Mouse (Mus musculus): ENCODE data around the gene Mphosph9. TPM values are rescaled to one million over a fixed set of nuclear protein-coding genes. Genes with fewer than 3 reads are reported as not detected.

Gene Mphosph9
- total and polyA plus RNA-seq, 3 experiments = 5.6 to 9.8 (median 8.0) TPM

GRCm38 (mm10) chr5:124204127-124204794 is 123.5 kb downstream of the Mphosph9 start:
- H3K27me3 ChIP-seq (replicated peaks) = no peaks in the 10 kb centered on the region
- H3K4me2 ChIP-seq (ENCODE audit: insufficient read depth, low read depth, poor library complexity, severe bottlenecking) = no peak overlapping the region
- H3K79me2 ChIP-seq (replicated peaks; ENCODE audit: control insufficient read depth, extremely low read depth, insufficient read depth, poor library complexity, severe bottlenecking) = no peaks in the 10 kb centered on the region
- dilution Hi-C loops (cut with MboI; ENCODE audit: extremely low pct_ligation_motif_present, extremely low pct_unique_long_range_greater_than_20kb, low sequenced_read_pairs) = no loop called here
- H3K4me1 ChIP-seq (ENCODE audit: control insufficient read depth in 1 of 2, insufficient read depth in 2 of 2) = peaks cover 2 to 11% of the 10 kb centered on the region in 2 experiments; a peak in 2 of 4 replicates
- H3K9me3 ChIP-seq (replicated peaks; ENCODE audit: low read length) = no peaks in the 10 kb centered on the region
- peaks cover 0 to 30% of the 10 kb centered on the region in 2 experiments for H3K36me3 ChIP-seq (replicated peaks in 1 of 2; ENCODE audit: control insufficient read depth in 1 of 2, insufficient read depth in 1 of 2, low read length in 1 of 2)
- H3K9ac ChIP-seq (ENCODE audit: insufficient read depth, low read depth) = no peak overlapping the region
- no peak for TF ChIP-seq SMC3 (IDR thresholded peaks at IDR 0.05; ENCODE audit: low read depth, low read length)
- no peak for TF ChIP-seq ZMIZ1 (IDR thresholded peaks at IDR 0.05; ENCODE audit: low read depth, low read length)
- TF ChIP-seq USF1 (IDR thresholded peaks at IDR 0.05; ENCODE audit: low read depth, low read length) = no peak
- TF ChIP-seq CHD2 (IDR thresholded peaks at IDR 0.05; ENCODE audit: low read length) = no peak
- TF ChIP-seq CTCF (conservative IDR thresholded peaks at IDR 0.05 in 1 of 2, IDR thresholded peaks at IDR 0.05 in 1 of 2; ENCODE audit: low read depth in 2 of 2, low read length in 2 of 2) = no peak
- no peak for TF ChIP-seq EP300 (IDR thresholded peaks at IDR 0.05; ENCODE audit: low read length)
- DNase-seq (ENCODE audit: extremely low read depth) = no peak
- H3K4me3 ChIP-seq (replicated peaks in 1 of 3; ENCODE audit: low read depth in 2 of 3, low read length in 2 of 3, poor library complexity in 1 of 3) = no peak overlapping the region
- in situ Hi-C loops (cut with MboI; ENCODE audit: low pct_ligation_motif_present, low pct_unique_long_range_greater_than_20kb, low sequenced_read_pairs) = loop anchor here (5.0 kb wide), 1 partner anchor 37 kb away; no protein-coding TSS in a partner anchor
- no peak overlapping the region for H3K27ac ChIP-seq (ENCODE audit: insufficient read depth, low read depth)

DNA sequence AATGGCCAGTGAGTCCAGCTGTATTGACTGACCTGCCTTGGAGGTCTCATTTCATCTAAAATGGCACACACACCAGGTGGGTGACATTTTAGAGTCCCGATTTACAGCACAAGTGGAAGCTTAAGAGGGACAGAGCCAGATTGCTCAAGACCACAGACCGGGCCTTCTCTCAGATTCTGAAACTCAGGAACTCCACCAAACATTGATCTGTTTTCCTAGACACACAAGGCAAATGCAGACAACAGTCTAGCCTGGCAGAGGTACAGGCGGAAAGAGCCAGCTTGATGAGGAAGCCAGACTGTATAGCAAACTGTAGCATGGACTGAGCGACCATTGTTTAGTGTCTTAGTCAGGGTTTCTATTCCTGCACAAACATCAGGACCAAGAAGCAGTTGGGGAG is 124.5 kb downstream of the Mphosph9 start:
- no peak overlapping the region for H3K27ac ChIP-seq (ENCODE audit: insufficient read depth, low read depth)
- in situ Hi-C loops (cut with MboI; ENCODE audit: low pct_ligation_motif_present, low pct_unique_long_range_greater_than_20kb, low sequenced_read_pairs) (loop anchor here (5.0 kb wide), 1 partner anchor 36 kb away; no protein-coding TSS in a partner anchor), dilution Hi-C loops (cut with MboI; ENCODE audit: extremely low pct_ligation_motif_present, extremely low pct_unique_long_range_greater_than_20kb, low sequenced_read_pairs) (no loop called here)

GRCm38 (mm10) chr5:124202071-124202470 is 125.7 kb downstream of the Mphosph9 start:
- no peak for DNase-seq (ENCODE audit: extremely low read depth)
- no peak overlapping the region for H3K27ac ChIP-seq (ENCODE audit: insufficient read depth, low read depth)
- no peaks in the 10 kb centered on the region for H3K9me3 ChIP-seq (replicated peaks; ENCODE audit: low read length)
- no peaks in the 10 kb centered on the region for H3K79me2 ChIP-seq (replicated peaks; ENCODE audit: control insufficient read depth, extremely low read depth, insufficient read depth, poor library complexity, severe bottlenecking)
- H3K36me3 ChIP-seq (replicated peaks in 1 of 2; ENCODE audit: control insufficient read depth in 1 of 2, insufficient read depth in 1 of 2, low read length in 1 of 2) = peaks cover 0 to 36% of the 10 kb centered on the region in 2 experiments
- no peaks in the 10 kb centered on the region for H3K27me3 ChIP-seq (replicated peaks)
- H3K9ac ChIP-seq (ENCODE audit: insufficient read depth, low read depth) = no peak overlapping the region
- H3K4me2 ChIP-seq (ENCODE audit: insufficient read depth, low read depth, poor library complexity, severe bottlenecking) = no peak overlapping the region
- H3K4me3 ChIP-seq (replicated peaks in 1 of 3; ENCODE audit: low read depth in 2 of 3, low read length in 2 of 3, poor library complexity in 1 of 3) = no peak overlapping the region
- H3K4me1 ChIP-seq (ENCODE audit: control insufficient read depth in 1 of 2, insufficient read depth in 2 of 2) = peaks cover 0 to 1% of the 10 kb centered on the region in 2 experiments; a peak in 1 of 4 replicates
- TF ChIP-seq USF2 (conservative IDR thresholded peaks at IDR 0.05; ENCODE audit: low read depth, low read length) (no peak), MAFK (IDR thresholded peaks at IDR 0.05; ENCODE audit: insufficient replicate concordance, low read length) (no peak), ZNF384 (IDR thresholded peaks at IDR 0.05; ENCODE audit: low read depth, low read length) (no peak), ZC3H11A (IDR thresholded peaks at IDR 0.05; ENCODE audit: low read depth, low read length) (no peak), ELF1 (IDR thresholded peaks at IDR 0.05; ENCODE audit: low read depth, low read length) (no peak), UBTF (IDR thresholded peaks at IDR 0.05; ENCODE audit: low read depth, low read length) (no peak), POLR2A (IDR thresholded peaks at IDR 0.05; ENCODE audit: low read depth, low read length) (no peak), EP300 (IDR thresholded peaks at IDR 0.05; ENCODE audit: low read length) (no peak), TCF12 (IDR thresholded peaks at IDR 0.05; ENCODE audit: low read depth, low read length) (no peak), CTCF (conservative IDR thresholded peaks at IDR 0.05 in 1 of 2, IDR thresholded peaks at IDR 0.05 in 1 of 2; ENCODE audit: low read depth in 2 of 2, low read length in 2 of 2) (no peak)
- in situ Hi-C loops (cut with MboI; ENCODE audit: low pct_ligation_motif_present, low pct_unique_long_range_greater_than_20kb, low sequenced_read_pairs) = loop anchor here (5.0 kb wide), 1 partner anchor 35 kb away; no protein-coding TSS in a partner anchor
- dilution Hi-C loops (cut with MboI; ENCODE audit: extremely low pct_ligation_motif_present, extremely low pct_unique_long_range_greater_than_20kb, low sequenced_read_pairs) = no loop called here

More for the DNA sequence above, 124.5 kb downstream of the Mphosph9 start:
- DNase-seq (ENCODE audit: extremely low read depth) = no peak
- no peaks in the 10 kb centered on the region for H3K27me3 ChIP-seq (replicated peaks)
- no peak overlapping the region for H3K9ac ChIP-seq (ENCODE audit: insufficient read depth, low read depth)
- no peak overlapping the region for H3K4me2 ChIP-seq (ENCODE audit: insufficient read depth, low read depth, poor library complexity, severe bottlenecking)
- peaks cover 0 to 33% of the 10 kb centered on the region in 2 experiments for H3K36me3 ChIP-seq (replicated peaks in 1 of 2; ENCODE audit: control insufficient read depth in 1 of 2, insufficient read depth in 1 of 2, low read length in 1 of 2)
- H3K4me3 ChIP-seq (replicated peaks in 1 of 3; ENCODE audit: low read depth in 2 of 3, low read length in 2 of 3, poor library complexity in 1 of 3) = no peak overlapping the region
- no peaks in the 10 kb centered on the region for H3K79me2 ChIP-seq (replicated peaks; ENCODE audit: control insufficient read depth, extremely low read depth, insufficient read depth, poor library complexity, severe bottlenecking)
- TF ChIP-seq RAD21 (IDR thresholded peaks at IDR 0.05; ENCODE audit: low read depth, low read length) = no peak
- TF ChIP-seq ELF1 (IDR thresholded peaks at IDR 0.05; ENCODE audit: low read depth, low read length) = no peak
- H3K9me3 ChIP-seq (replicated peaks; ENCODE audit: low read length) = no peaks in the 10 kb centered on the region
- H3K4me1 ChIP-seq (ENCODE audit: control insufficient read depth in 1 of 2, insufficient read depth in 2 of 2) = peaks cover 2 to 11% of the 10 kb centered on the region in 2 experiments; a peak in 2 of 4 replicates

Data from CH12.LX (cell line).